Mouse (Mus musculus) erythroblast, embryonic 14.5 days (primary cell): Measurements from ENCODE around the gene Dab2ip. TPM values are rescaled to one million over a fixed set of nuclear protein-coding genes. Genes with fewer than 3 reads are reported as not detected.

Experiments used
- H3K27me3 ChIP-seq: 2 replicates; pipeline ENCODE4 v1.6.1; 2012; ENCODE audit warnings: inconsistent platforms; ENCODE audit not compliant: control insufficient read depth
- H3K36me3 ChIP-seq: 2 replicates; pipeline ENCODE4 v1.6.1; 2012; ENCODE audit warnings: mild to moderate bottlenecking, inconsistent platforms; ENCODE audit not compliant: control insufficient read depth
- H3K4me1 ChIP-seq: 2 replicates; pipeline ENCODE4 v1.6.1; 2012; ENCODE audit warnings: inconsistent platforms; ENCODE audit not compliant: control insufficient read depth
- H3K4me3 ChIP-seq: replicated peaks from 2 replicates; pipeline ENCODE3; 2012; ENCODE audit warnings: moderate library complexity, mild to moderate bottlenecking, inconsistent platforms
- H3K9me3 ChIP-seq: 2 replicates; pipeline ENCODE4 v1.6.1; 2012; ENCODE audit warnings: low read length, inconsistent platforms, mixed read lengths; ENCODE audit not compliant: control insufficient read depth
- GATA1 ChIP-seq: IDR thresholded peaks from 2 replicates; pipeline ENCODE4 v1.6.1; 2012; ENCODE audit warnings: low read length, inconsistent platforms, mixed read lengths
- TAL1 ChIP-seq: IDR thresholded peaks from 3 replicates; pipeline ENCODE4 v1.6.1; 2012; ENCODE audit warnings: low read length, inconsistent platforms, mixed read lengths
- polyA plus RNA-seq: library from polyadenylated mRNA; stranded (reverse); fragments of >175 nt; gene quantifications from 2 replicates; pipeline ENCODE4 v1.2.3, GENCODE M21; 2012

Gene Dab2ip
- polyA plus RNA-seq = 0.10 and 0.20 TPM in 2 replicates

DNA sequence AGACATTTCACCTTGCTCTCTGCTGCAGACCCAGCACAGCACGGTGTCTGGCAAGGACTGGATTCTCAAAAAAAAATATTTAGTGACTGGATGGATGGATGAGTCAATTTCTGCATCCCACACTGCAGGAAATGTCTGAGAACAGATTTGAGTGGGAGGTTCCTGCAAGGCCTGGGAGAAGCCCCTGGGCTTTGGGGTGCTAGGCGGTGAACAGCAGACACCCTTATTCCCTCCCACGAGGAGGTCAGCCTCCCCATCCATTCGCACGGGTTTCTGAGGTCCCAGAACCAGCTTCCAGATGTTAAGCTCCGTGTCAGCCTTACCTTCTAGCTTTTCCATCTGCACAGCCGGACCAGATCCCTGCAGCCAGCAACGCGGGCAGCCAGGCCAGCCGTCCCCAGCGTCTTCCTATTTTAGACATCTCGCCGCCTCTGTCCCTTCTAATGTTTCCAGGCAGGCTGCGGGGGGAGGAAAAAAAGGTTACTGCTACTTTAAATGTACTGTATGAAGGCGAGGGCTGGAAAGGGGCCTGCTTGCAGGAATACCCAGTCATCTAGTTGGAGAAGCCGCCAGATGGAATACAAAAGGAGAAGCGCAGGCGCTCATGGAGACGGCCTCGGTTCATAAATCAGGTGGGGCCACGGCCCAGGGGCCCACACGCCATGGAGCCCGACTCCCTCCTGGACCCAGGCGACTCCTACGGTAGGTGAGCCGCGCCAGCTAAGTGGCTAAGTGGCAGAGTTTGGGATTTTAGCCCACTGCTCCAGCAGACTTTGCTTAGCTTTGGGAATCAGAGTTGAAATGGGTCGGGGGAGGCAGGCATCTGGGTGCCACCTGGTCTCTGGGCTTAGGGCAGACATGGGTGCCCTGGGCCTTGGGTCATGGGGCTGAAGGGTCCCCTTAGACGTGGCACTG lies at the start of gene Dab2ip:
Gene Dab2ip, plus strand, starts transcription at position 356 of the 915 bp plus-strand sequence.
- no peaks in the 10 kb centered on the region for H3K27me3 ChIP-seq

GRCm38 (mm10) chr2:35508597-35509342 lies 49.3 kb upstream of the Dab2ip start:
- TF ChIP-seq TAL1 (no peak), GATA1 (no peak)
- H3K36me3 ChIP-seq = peaks cover 5% of the 10 kb centered on the region; the same call in 1 of the 2 replicates
- no peaks in the 10 kb centered on the region for H3K9me3 ChIP-seq
- H3K4me3 ChIP-seq = no peak overlapping the region
- H3K27me3 ChIP-seq = no peaks in the 10 kb centered on the region
- peaks cover 64% of the 10 kb centered on the region for H3K4me1 ChIP-seq

More for the DNA sequence above, at the start of gene Dab2ip:
- H3K36me3 ChIP-seq = no peaks in the 10 kb centered on the region
- H3K4me3 ChIP-seq = no peak within 1 kb of the TSS
- TF ChIP-seq GATA1 = no peak
- TF ChIP-seq TAL1 = no peak
- no peaks in the 10 kb centered on the region for H3K4me1 ChIP-seq
- no peaks in the 10 kb centered on the region for H3K9me3 ChIP-seq

DNA sequence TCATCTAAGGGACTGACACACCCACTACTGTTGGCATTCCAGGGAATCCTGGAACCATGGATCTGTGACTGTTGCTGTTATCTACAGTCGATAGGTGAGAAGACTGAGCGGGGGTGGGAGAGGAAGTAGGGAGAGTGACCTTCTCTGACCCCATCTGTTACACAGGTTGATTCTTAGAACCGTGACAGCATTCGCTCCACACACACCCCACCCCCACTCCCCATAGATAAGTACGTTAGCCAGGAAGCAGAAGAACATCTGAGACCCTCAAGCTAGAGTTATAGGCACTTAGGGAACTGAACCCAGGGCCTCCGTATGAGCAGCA lies 48.8 kb upstream of the Dab2ip start:
- peaks cover 5% of the 10 kb centered on the region; the same call in 1 of the 2 replicates for H3K36me3 ChIP-seq
- no peak overlapping the region for H3K4me3 ChIP-seq
- H3K9me3 ChIP-seq = no peaks in the 10 kb centered on the region
- no peaks in the 10 kb centered on the region for H3K27me3 ChIP-seq
- TF ChIP-seq TAL1 (no peak), GATA1 (no peak)
- peaks cover 59% of the 10 kb centered on the region for H3K4me1 ChIP-seq

- TF ChIP-seq GATA1 = no peak
- TF ChIP-seq TAL1 = no peak
Measured at GRCm38 (mm10) chr2:35509888-35510287, 48.2 kb upstream of the Dab2ip start.

GRCm38 (mm10) chr2:35510920-35511319 lies 47.1 kb upstream of the Dab2ip start:
- Histone ChIP-seq H3K4me3 (no peak overlapping the region), H3K4me1 (peaks cover 43% of the 10 kb centered on the region), H3K9me3 (no peaks in the 10 kb centered on the region), H3K36me3 (no peaks in the 10 kb centered on the region), H3K27me3 (no peaks in the 10 kb centered on the region)
- TF ChIP-seq TAL1 (no peak), GATA1 (no peak)

More at GRCm38 (mm10) chr2:35509888-35510287, 48.2 kb upstream of the Dab2ip start:
- no peak overlapping the region for H3K4me3 ChIP-seq
- H3K9me3 ChIP-seq = no peaks in the 10 kb centered on the region
- peaks cover 5% of the 10 kb centered on the region; the same call in 1 of the 2 replicates for H3K36me3 ChIP-seq
- peaks cover 53% of the 10 kb centered on the region for H3K4me1 ChIP-seq
- H3K27me3 ChIP-seq = no peaks in the 10 kb centered on the region

- Histone ChIP-seq H3K9me3 (no peaks in the 10 kb centered on the region), H3K36me3 (no peaks in the 10 kb centered on the region), H3K4me3 (no peak overlapping the region), H3K27me3 (no peaks in the 10 kb centered on the region), H3K4me1 (peaks cover 31% of the 10 kb centered on the region)
- no peak for TF ChIP-seq GATA1
Measured at GRCm38 (mm10) chr2:35512226-35512625, 45.8 kb upstream of the Dab2ip start.

DNA sequence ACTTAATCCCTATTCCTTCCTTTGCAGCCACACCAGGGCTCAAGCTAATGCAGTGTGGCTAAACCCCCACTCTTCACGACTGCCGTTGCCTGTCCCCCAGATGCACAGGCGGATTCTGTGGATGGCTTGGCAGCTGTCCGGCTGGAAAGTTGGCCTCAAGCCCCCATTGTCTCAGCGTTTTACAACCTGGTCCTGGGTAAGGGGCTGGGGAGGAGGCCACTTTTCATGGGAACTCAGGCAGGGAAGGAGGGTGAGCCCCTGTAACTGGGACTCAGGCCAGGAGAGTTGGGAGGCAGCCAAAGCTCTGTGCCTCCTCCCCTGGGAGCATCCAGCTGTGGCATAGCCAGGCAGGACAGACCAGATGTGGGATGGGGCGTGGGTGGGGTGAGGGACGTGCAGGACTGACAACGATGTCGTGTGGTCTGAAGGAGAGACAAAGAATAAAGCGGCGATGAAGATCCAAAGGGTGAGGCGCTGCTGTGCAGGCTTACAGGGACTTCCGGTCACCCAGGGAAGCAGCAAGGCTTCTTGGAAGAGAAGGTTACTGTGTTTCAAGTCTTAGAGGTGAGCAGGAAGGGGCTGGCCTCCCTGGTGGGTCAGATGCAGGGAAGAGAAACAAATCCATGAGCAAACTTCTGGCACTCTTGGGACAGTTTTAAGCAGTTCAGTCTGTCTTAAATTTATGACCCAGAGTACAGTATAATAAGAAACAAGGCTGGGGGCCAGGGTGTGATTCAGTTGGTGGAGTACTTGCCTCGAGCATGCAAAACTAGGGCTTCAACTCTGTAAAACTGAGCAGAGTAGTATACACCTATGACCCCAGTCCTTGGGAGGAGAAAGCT lies 43.8 kb upstream of the Dab2ip start:
- Histone ChIP-seq H3K4me3 (no peak overlapping the region), H3K36me3 (no peaks in the 10 kb centered on the region), H3K27me3 (no peaks in the 10 kb centered on the region), H3K9me3 (peaks cover 2% of the 10 kb centered on the region; the same call in 1 of the 2 replicates), H3K4me1 (peaks cover 16% of the 10 kb centered on the region)
- TF ChIP-seq GATA1 (no peak), TAL1 (no peak)

DNA sequence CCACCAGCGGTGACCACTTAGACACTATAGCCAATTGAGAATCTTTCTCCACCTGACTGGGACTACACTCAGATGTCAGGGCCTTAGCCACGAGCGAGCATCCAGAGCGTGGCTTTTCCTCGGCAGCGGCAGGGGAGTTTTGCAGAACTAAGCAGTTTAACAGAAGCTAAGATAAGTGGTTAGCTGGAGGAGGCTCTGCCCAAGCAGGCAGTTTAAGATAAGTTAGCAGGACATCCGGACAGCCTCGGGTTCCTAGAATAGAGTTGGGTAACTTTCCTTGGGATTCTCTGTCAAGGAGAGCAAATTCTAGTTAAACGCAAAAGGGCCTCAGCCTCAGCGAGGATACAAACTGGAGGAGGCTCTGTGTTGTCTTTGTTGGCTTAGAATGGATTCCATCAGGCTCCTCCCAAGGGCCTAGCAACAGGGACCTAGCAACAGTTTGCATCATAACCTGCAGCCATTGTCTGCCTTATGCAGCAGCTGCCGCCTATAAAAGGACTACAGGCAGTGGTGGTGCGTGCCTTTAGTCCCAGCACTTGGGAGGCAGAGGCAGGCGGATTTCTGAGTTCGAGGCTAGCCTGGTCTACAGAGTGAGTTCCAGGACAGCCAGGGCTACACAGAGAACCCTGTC lies 31.3 kb upstream of the Dab2ip start:
- no peak for TF ChIP-seq TAL1
- TF ChIP-seq GATA1 = no peak
- H3K9me3 ChIP-seq = no peaks in the 10 kb centered on the region
- H3K4me3 ChIP-seq = no peak overlapping the region
- peaks cover 12% of the 10 kb centered on the region for H3K4me1 ChIP-seq
- H3K36me3 ChIP-seq = no peaks in the 10 kb centered on the region
- H3K27me3 ChIP-seq = peaks cover 8% of the 10 kb centered on the region
